Mouse (Mus musculus) CH12.LX (cell line): Measurements from ENCODE around the gene Gm44579. TPM values are rescaled to one million over a fixed set of nuclear protein-coding genes. Genes with fewer than 3 reads are reported as not detected.

Experiments
- DNase-seq: peaks from one replicate; pipeline ENCODE4 v3.0.0-alpha.2; 2013; ENCODE audit errors: extremely low read depth
- H3K27ac ChIP-seq: 2 replicates; pipeline ENCODE4 v1.5.1; 2012; ENCODE audit warnings: low read depth, mild to moderate bottlenecking, control low read depth, moderate library complexity; ENCODE audit not compliant: insufficient read depth
- H3K27me3 ChIP-seq: replicated peaks from 2 replicates; pipeline ENCODE3; 2012; ENCODE audit warnings: inconsistent platforms
- H3K36me3 ChIP-seq, 2 experiments: replicated peaks in 1 of 2; 2 replicates each; pipeline versions ENCODE3 to v1.6.1; 2012; ENCODE audit warnings: inconsistent platforms in 1 of 2, low read length in 1 of 2, mild to moderate bottlenecking in 1 of 2, mixed read lengths in 1 of 2, moderate library complexity in 1 of 2; ENCODE audit not compliant: control insufficient read depth in 1 of 2, insufficient read depth in 1 of 2
- H3K4me1 ChIP-seq, 2 experiments: 2 replicates each; pipeline ENCODE4 v1.6.1; 2012; ENCODE audit warnings: inconsistent platforms in 1 of 2, moderate library complexity in 1 of 2; ENCODE audit not compliant: insufficient read depth in 2 of 2, control insufficient read depth in 1 of 2
- H3K4me2 ChIP-seq: 2 replicates; pipeline ENCODE4 v1.6.1; 2012; ENCODE audit warnings: low read depth, mild to moderate bottlenecking, control low read depth; ENCODE audit not compliant: poor library complexity, insufficient read depth, severe bottlenecking
- H3K4me3 ChIP-seq, 3 experiments: fragments of 150-350 bp in 1 of 3; sonication (generic) in 1 of 3; replicated peaks in 1 of 3; 2 replicates each; pipeline versions ENCODE3 to v1.5.1; 2011 to 2012; ENCODE audit warnings: low read depth in 2 of 3, low read length in 2 of 3, mild to moderate bottlenecking in 2 of 3, moderate library complexity in 2 of 3, control low read depth in 1 of 3, improper control_type of control experiment in 1 of 3, inconsistent platforms in 1 of 3, mixed read lengths in 1 of 3; ENCODE audit not compliant: poor library complexity in 1 of 3
- H3K79me2 ChIP-seq: replicated peaks from 2 replicates; pipeline ENCODE4 v1.6.1; 2012; ENCODE audit warnings: mild to moderate bottlenecking, moderate library complexity; ENCODE audit not compliant: control insufficient read depth, poor library complexity, insufficient read depth, severe bottlenecking; ENCODE audit errors: extremely low read depth
- H3K9ac ChIP-seq: 2 replicates; pipeline ENCODE4 v1.6.1; 2012; ENCODE audit warnings: low read depth, mild to moderate bottlenecking, control low read depth, moderate library complexity; ENCODE audit not compliant: insufficient read depth
- H3K9me3 ChIP-seq: replicated peaks from 2 replicates; pipeline ENCODE3; 2012; ENCODE audit warnings: low read length, inconsistent platforms, mixed read lengths
- CHD1 ChIP-seq: IDR thresholded peaks from 2 replicates; pipeline ENCODE4 v1.6.1; 2012; ENCODE audit warnings: low read depth, low read length, improper control_type of control experiment, inconsistent platforms
- E2F4 ChIP-seq: IDR thresholded peaks from 2 replicates; pipeline ENCODE4 v1.6.1; 2011; ENCODE audit warnings: low read depth, low read length, improper control_type of control experiment; ENCODE audit not compliant: insufficient replicate concordance
- ELF1 ChIP-seq: IDR thresholded peaks from 2 replicates; pipeline ENCODE4 v1.6.1; 2014; ENCODE audit warnings: low read depth, mild to moderate bottlenecking, inconsistent platforms, low read length, improper control_type of control experiment
- HCFC1 ChIP-seq: IDR thresholded peaks from 2 replicates; pipeline ENCODE4 v1.6.1; 2012; ENCODE audit warnings: low read depth, mild to moderate bottlenecking, inconsistent platforms, low read length, improper control_type of control experiment
- JUN ChIP-seq: IDR thresholded peaks from 2 replicates; pipeline ENCODE4 v1.6.1; 2011; ENCODE audit warnings: low read depth, mild to moderate bottlenecking, low read length, improper control_type of control experiment, moderate library complexity; ENCODE audit not compliant: insufficient read depth
- JUND ChIP-seq: conservative IDR thresholded peaks from 2 replicates; pipeline ENCODE4 v1.6.1; 2011; ENCODE audit warnings: low read depth, low read length, improper control_type of control experiment
- MAFK ChIP-seq: IDR thresholded peaks from 2 replicates; pipeline ENCODE4 v1.6.1; 2011; ENCODE audit warnings: low read length, improper control_type of control experiment; ENCODE audit not compliant: insufficient replicate concordance
- MAZ ChIP-seq: IDR thresholded peaks from 2 replicates; pipeline ENCODE4 v1.6.1; 2012; ENCODE audit warnings: low read depth, mild to moderate bottlenecking, inconsistent platforms, low read length, improper control_type of control experiment, moderate library complexity
- MEF2A ChIP-seq: IDR thresholded peaks from 2 replicates; pipeline ENCODE4 v1.6.1; 2014; ENCODE audit warnings: low read depth, mild to moderate bottlenecking, inconsistent platforms, low read length, improper control_type of control experiment, borderline replicate concordance
- MXI1 ChIP-seq: IDR thresholded peaks from 2 replicates; pipeline ENCODE4 v1.6.1; 2011; ENCODE audit warnings: mild to moderate bottlenecking, low read depth, low read length, improper control_type of control experiment
- POLR2A ChIP-seq: IDR thresholded peaks from 2 replicates; pipeline ENCODE4 v1.6.1; 2011; ENCODE audit warnings: low read depth, mild to moderate bottlenecking, improper control_type of control experiment, low read length
- POLR2AphosphoS2 ChIP-seq: IDR thresholded peaks from 2 replicates; pipeline ENCODE4 v1.6.1; 2011; ENCODE audit warnings: low read depth, low read length, improper control_type of control experiment
- RCOR1 ChIP-seq: conservative IDR thresholded peaks from 2 replicates; pipeline ENCODE4 v1.6.1; 2012; ENCODE audit warnings: low read depth, mild to moderate bottlenecking, inconsistent platforms, low read length, improper control_type of control experiment
- SIN3A ChIP-seq: IDR thresholded peaks from 2 replicates; pipeline ENCODE4 v1.6.1; 2012; ENCODE audit warnings: low read length, improper control_type of control experiment, inconsistent platforms
- USF2 ChIP-seq: conservative IDR thresholded peaks from 2 replicates; pipeline ENCODE4 v1.6.1; 2011; ENCODE audit warnings: low read depth, low read length, improper control_type of control experiment
- ZC3H11A ChIP-seq: IDR thresholded peaks from 2 replicates; pipeline ENCODE4 v1.6.1; 2012; ENCODE audit warnings: low read depth, mild to moderate bottlenecking, inconsistent platforms, low read length, improper control_type of control experiment
- ZKSCAN1 ChIP-seq: IDR thresholded peaks from 2 replicates; pipeline ENCODE4 v1.6.1; 2012; ENCODE audit warnings: low read depth, inconsistent platforms, low read length, improper control_type of control experiment, borderline replicate concordance
- ZMIZ1 ChIP-seq: IDR thresholded peaks from 2 replicates; pipeline ENCODE4 v1.6.1; 2012; ENCODE audit warnings: low read depth, mild to moderate bottlenecking, inconsistent platforms, low read length, improper control_type of control experiment
- ZNF384 ChIP-seq: IDR thresholded peaks from 2 replicates; pipeline ENCODE4 v1.6.1; 2012; ENCODE audit warnings: low read depth, low read length, improper control_type of control experiment, inconsistent platforms
- dilution Hi-C: fragments of 300-500 bp; cut with MboI; formaldehyde crosslinking; loops from 2 replicates; pipeline ENCODE4 v1.14.3; 2020; ENCODE audit warnings: low sequenced_read_pairs; ENCODE audit not compliant: extremely low pct_unique_long_range_greater_than_20kb, extremely low pct_ligation_motif_present
- in situ Hi-C: fragments of 300-500 bp; cut with MboI; formaldehyde crosslinking; loops from 3 replicates; pipeline ENCODE4 v1.14.3; 2019; ENCODE audit warnings: low sequenced_read_pairs, low pct_ligation_motif_present, low pct_unique_long_range_greater_than_20kb, mixed read lengths
- polyA plus RNA-seq: library from polyadenylated mRNA; unstranded; fragments of >175 nt; gene quantifications from 2 replicates; pipeline ENCODE4 v1.2.1, GENCODE M21; 2012; ENCODE audit warnings: low read depth; ENCODE audit not compliant: insufficient read length
- total RNA-seq, 2 experiments: library from RNA; depleted of rRNA; stranded (reverse); fragments of 300-350 nt in 1 of 2; fragments of >200 nt in 1 of 2; gene quantifications; 2 replicates each; pipeline ENCODE4 v1.2.3; 2012 to 2014

Gene Gm44579
- total and polyA plus RNA-seq, 3 experiments, result not detected

DNA sequence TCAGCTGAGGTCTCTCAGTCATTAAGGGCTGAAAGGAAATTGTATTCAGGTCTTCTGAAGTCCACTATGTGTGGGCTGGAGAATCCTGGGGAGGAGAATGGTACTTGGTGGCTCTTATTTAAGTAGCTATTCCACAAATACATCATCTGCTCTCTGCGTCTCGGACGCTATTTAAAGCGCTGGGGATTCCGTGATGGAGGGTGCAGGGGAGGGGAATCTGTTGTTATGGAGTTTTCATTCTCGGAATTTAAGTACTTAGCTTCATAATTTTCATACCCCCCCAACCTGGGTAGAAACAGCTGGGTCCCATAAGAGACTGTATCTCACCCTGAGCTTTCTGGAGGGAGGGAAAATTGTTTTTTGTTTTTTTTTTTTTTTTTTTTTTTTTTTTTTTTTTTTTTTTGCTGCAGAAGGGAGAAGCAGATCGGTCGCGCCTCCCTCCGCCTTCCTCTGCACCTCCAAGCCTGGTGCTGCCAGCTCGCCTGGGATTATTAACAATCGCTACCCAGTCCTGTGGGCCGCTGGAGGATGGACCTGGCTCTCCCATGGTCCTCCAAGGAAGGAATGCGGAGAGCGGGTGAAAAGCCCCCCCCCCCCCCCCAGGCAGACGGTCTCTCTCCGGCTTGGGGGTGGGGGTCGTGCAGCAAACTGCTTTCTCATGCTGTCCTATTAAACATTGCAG is 53.7 kb downstream of the Gm44579 start, which contains the start of gene Ccdc184:
TSS of gene Ccdc184 (plus strand) at position 196 of the 682 bp plus-strand sequence.
- dilution Hi-C loops (no loop called here), in situ Hi-C loops (loop anchor here (25.0 kb wide), 1 partner anchor 305 kb away; no protein-coding TSS in a partner anchor)
- no peak for TF ChIP-seq E2F4
- TF ChIP-seq ZNF384, result peak; percentile 93
- no peak for TF ChIP-seq MEF2A
- peak within 1 kb of the TSS in 2 of 3 experiments; percentile 16 to 52 for H3K4me3 ChIP-seq
- no peaks in the 10 kb centered on the region for H3K79me2 ChIP-seq
- peaks cover 10 to 45% of the 10 kb centered on the region in 2 experiments for H3K4me1 ChIP-seq
- H3K36me3 ChIP-seq, result no peaks in the 10 kb centered on the region
- H3K9me3 ChIP-seq, result no peaks in the 10 kb centered on the region
- H3K27ac ChIP-seq, result no peak within 1 kb of the TSS
- no peak for DNase-seq
- H3K9ac ChIP-seq, result no peak within 1 kb of the TSS
- H3K27me3 ChIP-seq, result peaks cover 88% of the 10 kb centered on the region
- peak within 1 kb of the TSS; percentile 99 for H3K4me2 ChIP-seq

DNA sequence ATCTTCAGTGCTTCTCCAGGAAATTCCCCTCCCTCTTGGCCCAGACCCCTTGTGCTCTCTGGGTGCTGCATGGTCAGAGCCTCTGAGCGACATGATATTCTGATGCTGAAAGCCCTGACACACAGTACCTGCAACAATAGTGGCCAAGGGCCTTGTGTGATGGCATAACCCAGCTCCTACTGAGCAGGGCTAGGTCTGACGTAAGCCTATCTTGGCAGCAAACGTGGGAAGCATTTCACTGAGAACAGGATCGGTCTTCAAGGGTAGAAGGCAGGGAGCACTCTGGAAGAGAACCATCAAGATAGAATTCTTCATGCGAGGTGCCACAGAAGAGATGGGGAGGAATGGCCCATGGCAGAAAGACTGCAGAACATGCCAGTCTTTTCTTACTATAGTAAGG is 55.3 kb downstream of the Gm44579 start, which contains the start of gene Asb8:
TSS of gene Asb8 (minus strand) at position 101 of the 400 bp plus-strand sequence.
- Histone ChIP-seq H3K4me1 (peaks cover 4 to 35% of the 10 kb centered on the region in 2 experiments; a peak in 3 of 4 replicates), H3K27me3 (peaks cover 81% of the 10 kb centered on the region), H3K79me2 (no peaks in the 10 kb centered on the region), H3K9ac (no peak within 1 kb of the TSS), H3K4me3 (no peak within 1 kb of the TSS), H3K9me3 (no peaks in the 10 kb centered on the region)
- in situ Hi-C loops, result loop anchor here (25.0 kb wide), 1 partner anchor 303 kb away; no protein-coding TSS in a partner anchor
- no peak for DNase-seq
- dilution Hi-C loops, result no loop called here
- TF ChIP-seq JUN (no peak), ZC3H11A (no peak), RCOR1 (no peak), SIN3A (no peak), USF2 (no peak), E2F4 (no peak), MAFK (no peak), ZMIZ1 (no peak), CHD1 (no peak), POLR2A (no peak), MXI1 (no peak), ELF1 (no peak), JUND (no peak), POLR2AphosphoS2 (no peak), MAZ (no peak), HCFC1 (no peak), ZKSCAN1 (no peak)
- TF ChIP-seq, all 38 proteins: peak for 0
- Histone ChIP-seq H3K4me2 (no peak within 1 kb of the TSS), H3K27ac (no peak within 1 kb of the TSS), H3K36me3 (no peaks in the 10 kb centered on the region)
